8 mouse cellular contexts compared by ENCODE assay signal in genomic region chr3:69045400-69045703, GRCm38 (mm10). TPM values are rescaled to one million over a fixed set of nuclear protein-coding genes. Genes with fewer than 3 reads are reported as not detected.
A peak's percentile ranks its signal among the peaks of the same experiment; 100 is the strongest.
DNase-seq lines count a peak whose midpoint lies in the region; ATAC-seq and TF ChIP-seq lines count a peak whose summit lies in the region.

No protein-coding gene starts in this region.

- no peak for TF ChIP-seq POLR2A in liver, adult 2 months (IDR thresholded peaks at IDR 0.05; ENCODE audit: extremely low read depth, insufficient read depth, low read length)

- peak overlapping the region; percentile 81 for H3K4me2 ChIP-seq in embryonic facial prominence, embryonic 15.5 days (replicated peaks)
- H3K4me2 ChIP-seq in limb, embryonic 12.5 days, result peak overlapping the region; percentile 67
- H3K4me2 ChIP-seq in neural tube, embryonic 15.5 days, result peak overlapping the region; percentile 94

- H3K9ac ChIP-seq in liver, adult 2 months (ENCODE audit: low read depth, low read length), result peak overlapping the region; percentile 61; the same call in 1 of the 2 replicates
- H3K9ac ChIP-seq in embryonic facial prominence, embryonic 15.5 days, result peak overlapping the region; percentile 53
- H3K9ac ChIP-seq in limb, embryonic 12.5 days (replicated peaks), result peak overlapping the region; percentile 97
- peak overlapping the region; percentile 84 for H3K9ac ChIP-seq in neural tube, embryonic 15.5 days (replicated peaks)

- H3K4me3 ChIP-seq in liver, adult 2 months (ENCODE audit: insufficient read depth, low read depth, low read length), result peak overlapping the region; percentile 80
- H3K4me3 ChIP-seq in embryonic facial prominence, embryonic 15.5 days (replicated peaks), result peak overlapping the region; percentile 89
- H3K4me3 ChIP-seq in limb, embryonic 12.5 days (replicated peaks), result peak overlapping the region; percentile 86
- peak overlapping the region; percentile 81 for H3K4me3 ChIP-seq in neural tube, embryonic 15.5 days (replicated peaks)

- ATAC-seq in embryonic facial prominence, embryonic 15.5 days (ENCODE audit: insufficient number of reproducible peaks, low FRiP score, low TSS enrichment, low read depth), result no peak
- peak; percentile 24 for ATAC-seq in limb, embryonic 12.5 days (ENCODE audit: insufficient number of reproducible peaks, insufficient read depth, low FRiP score, low TSS enrichment, low read depth)
- ATAC-seq in neural tube, embryonic 15.5 days (ENCODE audit: low FRiP score), result no peak

- H3K27ac ChIP-seq in liver, adult 2 months (replicated peaks; ENCODE audit: insufficient read depth, low read depth, low read length), result no peak overlapping the region
- peak overlapping the region; percentile 92 for H3K27ac ChIP-seq in embryonic facial prominence, embryonic 15.5 days (replicated peaks)
- H3K27ac ChIP-seq in limb, embryonic 12.5 days, result peak overlapping the region; percentile 97
- peak overlapping the region; percentile 93 for H3K27ac ChIP-seq in neural tube, embryonic 15.5 days (replicated peaks)

- DNase-seq in liver, adult 2 months (ENCODE audit: extremely low read depth, low read depth, low spot score), result no peak
- DNase-seq in liver, result no peak
- DNase-seq in right cerebral cortex, adult 18-20 months, result no peak
- no peak for DNase-seq in cerebellum, postnatal 25 days
- DNase-seq in urinary bladder, postnatal 4 days (ENCODE audit: low spot score in 2 of 2), result no peak

- TF ChIP-seq CTCF in liver, adult 2 months (IDR thresholded peaks at IDR 0.05; ENCODE audit: low read depth, low read length), result no peak

- H3K79me2 ChIP-seq in liver, adult 2 months (ENCODE audit: control insufficient read depth, insufficient read depth, low read length), result no peaks in the 10 kb centered on the region

- no peaks in the 10 kb centered on the region for H3K36me3 ChIP-seq in liver, adult 2 months (ENCODE audit: control insufficient read depth, insufficient read depth, low read length)
- no peaks in the 10 kb centered on the region for H3K36me3 ChIP-seq in embryonic facial prominence, embryonic 15.5 days
- peaks cover 10% of the 10 kb centered on the region for H3K36me3 ChIP-seq in limb, embryonic 12.5 days
- H3K36me3 ChIP-seq in neural tube, embryonic 15.5 days, result no peaks in the 10 kb centered on the region

- WGBS in liver, adult 2 months, result 7% methylated on average over 9 of the region's 9 CpGs
- WGBS in embryonic facial prominence, embryonic 15.5 days, result 2% methylated on average over 9 of the region's 9 CpGs
- WGBS in limb, embryonic 12.5 days, result 4% methylated on average over 9 of the region's 9 CpGs
- WGBS in neural tube, embryonic 15.5 days, result 3% methylated on average over 9 of the region's 9 CpGs

- H3K9me3 ChIP-seq in embryonic facial prominence, embryonic 15.5 days (replicated peaks), result no peaks in the 10 kb centered on the region
- no peaks in the 10 kb centered on the region for H3K9me3 ChIP-seq in limb, embryonic 12.5 days
- H3K9me3 ChIP-seq in neural tube, embryonic 15.5 days (replicated peaks), result no peaks in the 10 kb centered on the region

- peaks cover 3% of the 10 kb centered on the region; the same call in 1 of the 2 replicates for H3K27me3 ChIP-seq in liver, adult 2 months (ENCODE audit: control insufficient read depth, insufficient read depth, low read length)
- no peaks in the 10 kb centered on the region for H3K27me3 ChIP-seq in embryonic facial prominence, embryonic 15.5 days
- H3K27me3 ChIP-seq in limb, embryonic 12.5 days, result no peaks in the 10 kb centered on the region
- H3K27me3 ChIP-seq in neural tube, embryonic 15.5 days (replicated peaks), result no peaks in the 10 kb centered on the region

- H3K4me1 ChIP-seq in liver, adult 2 months (ENCODE audit: control insufficient read depth, insufficient read depth, low read length), result peaks cover 3% of the 10 kb centered on the region
- peaks cover 17% of the 10 kb centered on the region for H3K4me1 ChIP-seq in embryonic facial prominence, embryonic 15.5 days
- peaks cover 19% of the 10 kb centered on the region for H3K4me1 ChIP-seq in limb, embryonic 12.5 days (replicated peaks)
- H3K4me1 ChIP-seq in neural tube, embryonic 15.5 days, result peaks cover 21% of the 10 kb centered on the region

RNA-seq across cellular contexts. Expression of gene Trim59, which starts 0.8 kb away (rescaled TPM):
- 0.28 and 0.74 TPM in 2 replicates for total RNA-seq in liver, adult 2 months (2014; rRNA removed)
- 0.04 and 0.05 TPM in 2 replicates for polyA plus RNA-seq in liver, adult 2 months (2012; rRNA removed)
- polyA plus RNA-seq in embryonic facial prominence, embryonic 15.5 days (2015; fragmentation: Nextera tagmentation; extraction: Ambion mirVana), result 77.5 and 86.0 TPM in 2 replicates
- 175 and 194 TPM in 2 replicates for polyA plus RNA-seq in limb, embryonic 12.5 days (2016; fragmentation: Nextera tagmentation; extraction: Ambion mirVana)
- 25.3 and 43.6 TPM in 2 replicates for polyA plus RNA-seq in neural tube, embryonic 15.5 days (2015; fragmentation: Nextera tagmentation; extraction: Ambion mirVana)

RNA-seq across cellular contexts. Expression of gene Smc4, which starts 40.8 kb away (rescaled TPM):
- total RNA-seq in liver, adult 2 months (2014; rRNA removed), result 6.4 and 8.6 TPM in 2 replicates
- polyA plus RNA-seq in liver, adult 2 months (2012; rRNA removed), result 1.0 and 1.1 TPM in 2 replicates
- 143 and 144 TPM in 2 replicates for polyA plus RNA-seq in embryonic facial prominence, embryonic 15.5 days (2015; fragmentation: Nextera tagmentation; extraction: Ambion mirVana)
- 187 and 188 TPM in 2 replicates for polyA plus RNA-seq in limb, embryonic 12.5 days (2016; fragmentation: Nextera tagmentation; extraction: Ambion mirVana)
- polyA plus RNA-seq in neural tube, embryonic 15.5 days (2015; fragmentation: Nextera tagmentation; extraction: Ambion mirVana), result 28.3 and 72.3 TPM in 2 replicates

RNA-seq across cellular contexts. Expression of gene Ift80, which starts 41.0 kb away (rescaled TPM):
- 3.3 and 4.1 TPM in 2 replicates for total RNA-seq in liver, adult 2 months (2014; rRNA removed)
- polyA plus RNA-seq in liver, adult 2 months (2012; rRNA removed), result 0.76 and 0.98 TPM in 2 replicates
- 16.7 and 19.6 TPM in 2 replicates for polyA plus RNA-seq in embryonic facial prominence, embryonic 15.5 days (2015; fragmentation: Nextera tagmentation; extraction: Ambion mirVana)
- 21.9 and 23.2 TPM in 2 replicates for polyA plus RNA-seq in limb, embryonic 12.5 days (2016; fragmentation: Nextera tagmentation; extraction: Ambion mirVana)
- polyA plus RNA-seq in neural tube, embryonic 15.5 days (2015; fragmentation: Nextera tagmentation; extraction: Ambion mirVana), result 7.3 and 11.0 TPM in 2 replicates

Comparison
In these comparisons a context has a peak if more than half of its experiments do, and no peak if none do; other contexts are left out.
1. RNA of gene Trim59, which starts 0.8 kb away (polyA plus RNA-seq): 175 to 194 TPM in limb, embryonic 12.5 days, 77.5 to 86.0 TPM in embryonic facial prominence, embryonic 15.5 days and 25.3 to 43.6 TPM in neural tube, embryonic 15.5 days; 0.04 to 0.05 TPM in liver, adult 2 months; every median in the first group is over 10 times any median in the second.
2. RNA of gene Smc4, which starts 40.8 kb away (polyA plus RNA-seq): 187 to 188 TPM in limb, embryonic 12.5 days, 143 to 144 TPM in embryonic facial prominence, embryonic 15.5 days and 28.3 to 72.3 TPM in neural tube, embryonic 15.5 days; 1.0 to 1.1 TPM in liver, adult 2 months; every median in the first group is over 10 times any median in the second.
3. Peak in every context shown above with its lines, with median percentiles within 50 percentile points of each other: H3K4me3 ChIP-seq, H3K9ac ChIP-seq and H3K4me2 ChIP-seq.